Mouse (Mus musculus) testis, adult 2 months (tissue): ENCODE results near the gene Rps6ka1.

Source experiments
- CTCF ChIP-seq: fragments of 200-500 bp; IDR thresholded peaks from 2 replicates; pipeline ENCODE4 v1.5.1; 2012; ENCODE audit warnings: low read depth, mild to moderate bottlenecking, inconsistent platforms, low read length, moderate library complexity; ENCODE audit not compliant: control insufficient read depth, insufficient read depth, insufficient replicate concordance
- POLR2A ChIP-seq: fragments of 200-500 bp; IDR thresholded peaks from 2 replicates; pipeline ENCODE4 v1.6.1; 2012; ENCODE audit warnings: low read depth, mild to moderate bottlenecking, inconsistent platforms, low read length, moderate library complexity; ENCODE audit not compliant: control insufficient read depth

DNA sequence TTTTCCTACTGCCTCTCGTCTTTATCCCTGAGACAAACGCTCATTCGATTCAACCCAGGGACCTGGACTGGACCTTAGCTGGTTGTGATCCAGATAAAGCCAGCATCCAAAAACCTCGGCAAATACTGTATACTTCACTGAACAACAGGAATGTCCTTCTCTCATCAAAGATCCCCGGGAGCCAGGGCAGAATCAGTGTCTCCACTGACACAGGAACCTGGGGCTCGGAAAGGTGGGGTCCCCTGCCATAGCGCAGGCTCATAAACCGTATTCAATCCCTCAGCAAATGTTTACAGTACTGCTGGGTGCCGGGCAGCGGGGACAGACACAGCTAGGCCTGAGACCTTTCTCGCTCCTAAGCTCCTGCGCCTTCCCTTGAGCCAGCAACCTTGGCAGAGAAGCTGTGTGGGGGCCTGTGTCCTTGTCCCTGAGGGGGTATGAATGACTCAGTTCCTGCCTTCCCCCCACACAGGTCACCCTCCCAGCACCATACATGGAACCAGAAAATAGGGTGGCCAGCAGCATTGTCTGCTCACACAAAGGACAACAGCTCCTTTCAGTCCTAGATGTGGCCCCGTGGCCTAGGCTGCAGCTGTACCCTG, 23.1 kb downstream of the Rps6ka1 start:
- no peak for TF ChIP-seq POLR2A
- TF ChIP-seq CTCF, result no peak
